Mouse (Mus musculus) kidney, embryonic 15.5 days (tissue): ENCODE measurements around the gene AU021092. TPM values are rescaled to one million over a fixed set of nuclear protein-coding genes. Genes with fewer than 3 reads are reported as not detected.

Source experiments
- ATAC-seq: fragments of 200-750 bp; cut with Nextera tagmentation; replicated peaks from 2 replicates; pipeline ENCODE4 v1.8.0; 2017; ENCODE audit warnings: moderate TSS enrichment; ENCODE audit not compliant: low FRiP score
- H3K27ac ChIP-seq: fragments of 300-500 bp; sonication (generic); 2 replicates; pipeline ENCODE4 v1.5.1; 2015; ENCODE audit warnings: mild to moderate bottlenecking, inconsistent platforms
- H3K27me3 ChIP-seq: fragments of 300-500 bp; sonication (generic); 2 replicates; pipeline ENCODE4 v1.6.1; 2015; ENCODE audit warnings: inconsistent platforms
- H3K36me3 ChIP-seq: fragments of 300-500 bp; sonication (generic); 2 replicates; pipeline ENCODE4 v1.6.1; 2015; ENCODE audit warnings: inconsistent platforms
- H3K4me1 ChIP-seq: fragments of 300-500 bp; sonication (generic); 2 replicates; pipeline ENCODE4 v1.6.1; 2015; ENCODE audit warnings: inconsistent platforms
- H3K4me2 ChIP-seq: fragments of 300-500 bp; sonication (generic); 2 replicates; pipeline ENCODE4 v1.6.1; 2015; ENCODE audit warnings: moderate library complexity, mild to moderate bottlenecking, inconsistent platforms
- H3K4me3 ChIP-seq: fragments of 300-500 bp; sonication (generic); replicated peaks from 2 replicates; pipeline ENCODE4 v1.5.1; 2015; ENCODE audit warnings: mild to moderate bottlenecking, inconsistent platforms
- H3K9ac ChIP-seq: fragments of 300-500 bp; sonication (generic); 2 replicates; pipeline ENCODE4 v1.6.1; 2015; ENCODE audit warnings: mild to moderate bottlenecking, inconsistent platforms
- H3K9me3 ChIP-seq: fragments of 300-500 bp; sonication (generic); replicated peaks from 2 replicates; pipeline ENCODE4 v1.6.1; 2016; ENCODE audit warnings: inconsistent platforms
- WGBS: fragments of 180-500 bp; shearing (Covaris S2); methylation state at CpG from one replicate; pipeline ENCODE4 v1.1.7; 2015; ENCODE audit warnings: mixed read lengths; 5-methylcytosine and 5-hydroxymethylcytosine counted together
- polyA plus RNA-seq: library from polyadenylated mRNA; unstranded; fragments of >200 nt; fragmentation: Nextera tagmentation; extraction: Ambion mirVana; gene quantifications from 2 replicates; pipeline ENCODE4 v1.2.1, GENCODE M21; 2015

Gene AU021092
- 5.1 and 5.8 TPM in 2 replicates for polyA plus RNA-seq

- Histone ChIP-seq H3K4me3 (no peak within 1 kb of the TSS), H3K4me1 (0 out of 2 replicates have a peak, but pooled peaks cover 4% of the 10 kb centered on the region), H3K36me3 (no peaks in the 10 kb centered on the region), H3K27ac (no peak within 1 kb of the TSS), H3K9me3 (no peaks in the 10 kb centered on the region), H3K9ac (no peak within 1 kb of the TSS), H3K27me3 (peaks cover 3% of the 10 kb centered on the region), H3K4me2 (peak within 1 kb of the TSS; percentile 10; the same call in 1 of the 2 replicates)
- no peak for ATAC-seq
- WGBS = 59% methylated on average over 6 of the region's 6 CpGs
Observed at GRCm38 (mm10) chr16:5222140-5222539, at the start of gene AU021092. TSS of gene AU021092 (minus strand) at chr16:5222299.

- Histone ChIP-seq H3K27me3 (no peaks in the 10 kb centered on the region), H3K4me3 (no peak overlapping the region), H3K9me3 (no peaks in the 10 kb centered on the region), H3K4me1 (no peaks in the 10 kb centered on the region), H3K27ac (no peak overlapping the region), H3K9ac (no peak overlapping the region), H3K36me3 (no peaks in the 10 kb centered on the region), H3K4me2 (no peak overlapping the region)
- 81% methylated on average over 4 of the region's 4 CpGs for WGBS
- ATAC-seq = no peak
Observed at GRCm38 (mm10) chr16:5271411-5272035, 49.4 kb upstream of the AU021092 start.

- H3K9me3 ChIP-seq = no peaks in the 10 kb centered on the region; the same call in 1 of the 2 replicates
- H3K27ac ChIP-seq = no peak overlapping the region
- H3K4me2 ChIP-seq = no peak overlapping the region
- peaks cover 6% of the 10 kb centered on the region; the same call in 1 of the 2 replicates for H3K4me1 ChIP-seq
- no peaks in the 10 kb centered on the region for H3K36me3 ChIP-seq
- 85% methylated on average over 7 of the region's 7 CpGs for WGBS
- H3K4me3 ChIP-seq = no peak overlapping the region
- no peak for ATAC-seq
- H3K9ac ChIP-seq = no peak overlapping the region
- H3K27me3 ChIP-seq = no peaks in the 10 kb centered on the region
Observed at GRCm38 (mm10) chr16:5263926-5264325, 41.8 kb upstream of the AU021092 start.

GRCm38 (mm10) chr16:5263156-5263555, 41.1 kb upstream of the AU021092 start:
- 53% methylated on average over 8 of the region's 8 CpGs for WGBS
- H3K9me3 ChIP-seq = no peaks in the 10 kb centered on the region; the same call in 1 of the 2 replicates
- peak overlapping the region; percentile 6; the same call in 1 of the 2 replicates for H3K27ac ChIP-seq
- 0 out of 2 replicates have a peak, but pooled peaks have one; percentile 29 for ATAC-seq
- H3K9ac ChIP-seq = no peak overlapping the region
- H3K4me3 ChIP-seq = no peak overlapping the region
- no peaks in the 10 kb centered on the region for H3K36me3 ChIP-seq
- peaks cover 6% of the 10 kb centered on the region; the same call in 1 of the 2 replicates for H3K4me1 ChIP-seq
- H3K27me3 ChIP-seq = no peaks in the 10 kb centered on the region
- H3K4me2 ChIP-seq = no peak overlapping the region

- Histone ChIP-seq H3K9ac (peak within 1 kb of the TSS; percentile 75), H3K27ac (peak within 1 kb of the TSS; percentile 86), H3K4me3 (peak within 1 kb of the TSS; percentile 75), H3K9me3 (no peaks in the 10 kb centered on the region), H3K4me2 (peak within 1 kb of the TSS; percentile 87), H3K36me3 (peaks cover 14% of the 10 kb centered on the region), H3K27me3 (no peaks in the 10 kb centered on the region), H3K4me1 (peaks cover 21% of the 10 kb centered on the region)
- WGBS = 1% methylated on average over 57 of the region's 57 CpGs
- ATAC-seq = peak; percentile 96
Observed at GRCm38 (mm10) chr16:5255779-5256496, 33.8 kb upstream of the AU021092 start, which contains the start of gene Eef2kmt. TSS of gene Eef2kmt (minus strand) at chr16:5255983.

GRCm38 (mm10) chr16:5255081-5255740, 33.1 kb upstream of the AU021092 start:
- WGBS = 2% methylated on average over 27 of the region's 27 CpGs
- peak overlapping the region; percentile 75 for H3K9ac ChIP-seq
- H3K4me1 ChIP-seq = peaks cover 21% of the 10 kb centered on the region
- ATAC-seq = peak; percentile 19; the same call in 1 of the 2 replicates
- H3K4me2 ChIP-seq = peak overlapping the region; percentile 87
- no peaks in the 10 kb centered on the region for H3K27me3 ChIP-seq
- H3K9me3 ChIP-seq = no peaks in the 10 kb centered on the region
- H3K27ac ChIP-seq = peak overlapping the region; percentile 86
- peaks cover 21% of the 10 kb centered on the region for H3K36me3 ChIP-seq
- H3K4me3 ChIP-seq = peak overlapping the region; percentile 75

- Histone ChIP-seq H3K36me3 (peaks cover 26% of the 10 kb centered on the region), H3K4me3 (peak overlapping the region; percentile 75), H3K4me1 (peaks cover 21% of the 10 kb centered on the region), H3K9ac (peak overlapping the region; percentile 75), H3K9me3 (no peaks in the 10 kb centered on the region), H3K4me2 (peak overlapping the region; percentile 87), H3K27me3 (no peaks in the 10 kb centered on the region), H3K27ac (peak overlapping the region; percentile 86)
- peak; percentile 61 for ATAC-seq
- WGBS = 4% methylated on average over 15 of the region's 15 CpGs
Observed at GRCm38 (mm10) chr16:5254346-5255025, 32.4 kb upstream of the AU021092 start.

- no peak overlapping the region for H3K27ac ChIP-seq
- H3K9ac ChIP-seq = no peak overlapping the region
- no peaks in the 10 kb centered on the region for H3K9me3 ChIP-seq
- H3K4me3 ChIP-seq = no peak overlapping the region
- peaks cover 21% of the 10 kb centered on the region for H3K4me1 ChIP-seq
- H3K4me2 ChIP-seq = no peak overlapping the region
- no peak for ATAC-seq
- no peaks in the 10 kb centered on the region for H3K27me3 ChIP-seq
- WGBS = 89% methylated on average over 2 of the region's 2 CpGs
- peaks cover 48% of the 10 kb centered on the region for H3K36me3 ChIP-seq
Observed at GRCm38 (mm10) chr16:5252260-5252659, 30.2 kb upstream of the AU021092 start.

- H3K36me3 ChIP-seq = peaks cover 58% of the 10 kb centered on the region
- H3K4me3 ChIP-seq = no peak overlapping the region
- no peak for ATAC-seq
- 91% methylated on average over 3 of the region's 3 CpGs for WGBS
- no peak overlapping the region for H3K4me2 ChIP-seq
- no peak overlapping the region for H3K9ac ChIP-seq
- H3K27me3 ChIP-seq = no peaks in the 10 kb centered on the region
- H3K9me3 ChIP-seq = no peaks in the 10 kb centered on the region
- peaks cover 13% of the 10 kb centered on the region for H3K4me1 ChIP-seq
- H3K27ac ChIP-seq = no peak overlapping the region
Observed at GRCm38 (mm10) chr16:5250891-5251290, 28.8 kb upstream of the AU021092 start.

- Histone ChIP-seq H3K4me2 (no peak overlapping the region), H3K9me3 (no peaks in the 10 kb centered on the region), H3K4me3 (no peak overlapping the region), H3K36me3 (peaks cover 92% of the 10 kb centered on the region), H3K9ac (no peak overlapping the region), H3K27me3 (no peaks in the 10 kb centered on the region), H3K4me1 (no peaks in the 10 kb centered on the region), H3K27ac (no peak overlapping the region)
- peak; percentile 59; the same call in 1 of the 2 replicates for ATAC-seq
- WGBS = 37% methylated on average over 7 of the region's 7 CpGs
Observed at GRCm38 (mm10) chr16:5244411-5244810, 22.3 kb upstream of the AU021092 start.

- ATAC-seq = no peak
- Histone ChIP-seq H3K27me3 (no peaks in the 10 kb centered on the region), H3K9me3 (no peaks in the 10 kb centered on the region), H3K36me3 (peaks cover 92% of the 10 kb centered on the region), H3K27ac (no peak overlapping the region), H3K4me3 (no peak overlapping the region), H3K4me2 (no peak overlapping the region), H3K9ac (no peak overlapping the region), H3K4me1 (no peaks in the 10 kb centered on the region)
- 87% methylated on average over 6 of the region's 6 CpGs for WGBS
Observed at GRCm38 (mm10) chr16:5242882-5243281, 20.8 kb upstream of the AU021092 start.
